Mouse (Mus musculus) embryonic fibroblast, embryonic 13.5 days (primary cell): ENCODE results near the gene Fbxo17. TPM values are rescaled to one million over a fixed set of nuclear protein-coding genes. Genes with fewer than 3 reads are reported as not detected.
"Not testable (repeated sequence)": the region's sequence is repeated elsewhere in the genome, so short reads cannot be mapped to it uniquely, and the experiment has no call there.

Source experiments
- H3K27ac ChIP-seq: 2 replicates; pipeline ENCODE4 v1.5.1; 2012; ENCODE audit warnings: low read length, control low read depth, inconsistent platforms; ENCODE audit not compliant: insufficient read depth
- H3K4me1 ChIP-seq: 2 replicates; pipeline ENCODE4 v1.6.1; 2011; ENCODE audit warnings: low read length; ENCODE audit not compliant: control insufficient read depth, insufficient read depth
- H3K4me3 ChIP-seq: 2 replicates; pipeline ENCODE4 v1.5.1; 2011; ENCODE audit warnings: mild to moderate bottlenecking, control low read depth, low read length; ENCODE audit not compliant: insufficient read depth
- CTCF ChIP-seq: IDR thresholded peaks from 2 replicates; pipeline ENCODE4 v1.5.1; 2011; ENCODE audit warnings: mild to moderate bottlenecking, control low read depth, low read length, moderate library complexity, borderline replicate concordance; ENCODE audit not compliant: insufficient read depth
- POLR2A ChIP-seq: IDR thresholded peaks from 2 replicates; pipeline ENCODE4 v1.6.1; 2011; ENCODE audit warnings: low read depth, mild to moderate bottlenecking, control low read depth, low read length, moderate library complexity
- polyA plus RNA-seq: library from polyadenylated mRNA; stranded (reverse); fragments of >200 nt; gene quantifications from 2 replicates; pipeline ENCODE4 v1.2.4, GENCODE M21; 2011; ENCODE audit warnings: low read depth; ENCODE audit not compliant: missing spikeins, insufficient read length

Fbxo17 gene
- polyA plus RNA-seq, 1 experiment: 16.3 TPM

GRCm38 (mm10) chr7:28692545-28693320, 23.9 kb upstream of the Fbxo17 start, which contains the start of gene Fbxo27:
Fbxo27 (plus strand) TSS chr7:28692849.
- H3K4me1 ChIP-seq: no peaks in the 10 kb centered on the region
- peak within 1 kb of the TSS; percentile 19 for H3K4me3 ChIP-seq
- TF ChIP-seq CTCF (no peak), POLR2A (no peak)
- H3K27ac ChIP-seq: no peak within 1 kb of the TSS

DNA sequence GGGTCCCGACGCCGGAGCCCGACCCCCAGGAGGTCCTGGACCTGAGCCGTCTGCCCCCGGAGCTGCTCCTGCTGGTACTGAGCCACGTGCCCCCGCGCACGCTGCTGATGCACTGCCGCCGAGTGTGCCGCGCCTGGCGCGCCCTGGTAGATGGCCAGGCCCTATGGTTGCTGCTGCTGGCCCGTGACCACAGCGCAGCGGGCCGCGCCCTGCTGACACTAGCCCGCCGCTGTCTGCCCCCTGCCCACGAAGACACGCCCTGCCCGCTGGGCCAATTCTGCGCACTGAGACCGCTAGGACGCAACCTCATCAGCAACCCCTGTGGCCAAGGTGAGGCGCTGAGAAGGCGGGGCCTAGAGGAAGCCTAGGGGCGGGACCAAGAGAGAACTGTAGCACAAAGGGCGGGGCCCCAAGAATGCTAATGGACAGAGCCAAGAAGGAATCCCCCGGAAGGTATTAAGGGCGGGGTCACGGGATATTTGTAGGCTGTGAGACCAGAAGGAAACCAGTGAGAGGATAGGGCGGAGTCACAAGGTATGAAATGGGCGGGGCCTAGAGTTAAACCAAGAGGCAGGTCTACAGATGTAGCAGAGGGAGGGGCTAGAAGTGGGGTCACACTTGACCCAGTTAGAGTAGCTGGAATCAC, 23.2 kb upstream of the Fbxo17 start:
- peak overlapping the region; percentile 19 for H3K4me3 ChIP-seq
- no peak overlapping the region for H3K27ac ChIP-seq
- peak; percentile 43; the same call in 1 of the 2 replicates for TF ChIP-seq POLR2A
- no peak for TF ChIP-seq CTCF
- H3K4me1 ChIP-seq: no peaks in the 10 kb centered on the region

- no peak overlapping the region for H3K4me3 ChIP-seq
- TF ChIP-seq POLR2A: no peak
- no peak for TF ChIP-seq CTCF
- H3K4me1 ChIP-seq: no peaks in the 10 kb centered on the region
- no peak overlapping the region for H3K27ac ChIP-seq
These were observed 22.2 kb upstream of the Fbxo17 start for GRCm38 (mm10) chr7:28694423-28694822.

GRCm38 (mm10) chr7:28694966-28695511, 21.6 kb upstream of the Fbxo17 start:
- H3K27ac ChIP-seq: no peak overlapping the region
- no peaks in the 10 kb centered on the region for H3K4me1 ChIP-seq
- no peak for TF ChIP-seq POLR2A
- no peak for TF ChIP-seq CTCF
- no peak overlapping the region for H3K4me3 ChIP-seq

DNA sequence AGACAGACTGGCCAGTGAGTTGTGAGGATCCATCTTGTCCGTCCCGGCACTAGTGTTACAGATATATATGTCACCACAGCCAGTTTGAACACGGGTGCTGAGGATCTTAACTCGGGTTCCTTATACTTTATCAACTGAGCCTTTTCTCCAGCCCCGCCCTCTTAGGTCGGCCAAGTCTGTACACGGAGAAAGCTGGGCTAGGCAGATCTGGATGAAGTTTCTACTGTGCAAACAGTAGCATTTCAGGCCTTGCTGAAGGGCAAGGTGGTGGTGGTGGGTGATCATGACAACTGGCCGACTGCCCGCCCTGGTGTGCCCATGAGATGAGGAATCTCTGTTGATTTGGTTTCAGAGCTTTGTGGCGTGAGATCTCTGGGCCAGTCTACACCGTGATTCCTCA, 19.3 kb upstream of the Fbxo17 start:
- no peak for TF ChIP-seq POLR2A
- no peak for TF ChIP-seq CTCF
- Histone ChIP-seq H3K27ac (no peak overlapping the region), H3K4me3 (no peak overlapping the region), H3K4me1 (no peaks in the 10 kb centered on the region)

DNA sequence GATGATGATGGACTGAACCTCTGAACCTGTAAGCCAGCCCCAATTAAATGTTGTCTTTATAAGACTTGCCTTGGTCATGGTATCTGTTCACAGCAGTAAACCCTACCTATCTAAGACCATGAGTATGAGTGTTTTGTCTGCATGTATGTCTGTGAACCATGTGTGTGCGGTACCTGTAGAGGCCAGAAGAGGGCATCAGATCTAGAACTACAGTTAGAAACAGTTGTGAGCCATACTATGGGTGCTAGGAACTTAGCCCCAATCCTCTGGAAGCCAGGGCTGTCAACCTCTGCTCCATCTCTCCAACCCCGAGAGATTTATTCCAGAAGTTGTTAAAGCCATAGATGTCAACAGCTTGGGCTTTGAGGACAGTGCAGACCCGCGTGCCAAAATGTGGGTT, 16.3 kb upstream of the Fbxo17 start:
- no peak for TF ChIP-seq CTCF
- no peak for TF ChIP-seq POLR2A
- Histone ChIP-seq H3K27ac (no peak overlapping the region), H3K4me1 (no peaks in the 10 kb centered on the region), H3K4me3 (no peak overlapping the region)

DNA sequence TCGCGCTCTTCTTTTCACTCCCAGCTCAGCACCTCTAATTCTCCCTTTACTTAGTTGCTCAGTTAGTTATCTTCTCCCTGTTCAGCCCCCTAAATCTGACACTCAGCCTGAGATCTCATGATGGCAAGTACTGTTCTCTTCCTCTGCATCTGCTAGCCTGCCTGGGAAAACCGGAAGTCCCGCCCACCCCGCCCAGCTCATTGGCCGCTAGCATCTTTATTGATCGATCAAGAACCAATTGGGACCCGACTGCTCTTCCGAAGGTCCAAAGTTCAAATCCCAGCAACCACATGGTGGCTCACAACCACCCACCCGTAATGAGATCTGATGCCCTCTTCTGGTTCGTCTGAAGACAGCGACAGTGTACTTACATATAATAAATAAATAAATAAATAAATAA, 15.3 kb upstream of the Fbxo17 start:
- H3K4me1 ChIP-seq, H3K4me3 ChIP-seq, H3K27ac ChIP-seq: not testable (repeated sequence)

DNA sequence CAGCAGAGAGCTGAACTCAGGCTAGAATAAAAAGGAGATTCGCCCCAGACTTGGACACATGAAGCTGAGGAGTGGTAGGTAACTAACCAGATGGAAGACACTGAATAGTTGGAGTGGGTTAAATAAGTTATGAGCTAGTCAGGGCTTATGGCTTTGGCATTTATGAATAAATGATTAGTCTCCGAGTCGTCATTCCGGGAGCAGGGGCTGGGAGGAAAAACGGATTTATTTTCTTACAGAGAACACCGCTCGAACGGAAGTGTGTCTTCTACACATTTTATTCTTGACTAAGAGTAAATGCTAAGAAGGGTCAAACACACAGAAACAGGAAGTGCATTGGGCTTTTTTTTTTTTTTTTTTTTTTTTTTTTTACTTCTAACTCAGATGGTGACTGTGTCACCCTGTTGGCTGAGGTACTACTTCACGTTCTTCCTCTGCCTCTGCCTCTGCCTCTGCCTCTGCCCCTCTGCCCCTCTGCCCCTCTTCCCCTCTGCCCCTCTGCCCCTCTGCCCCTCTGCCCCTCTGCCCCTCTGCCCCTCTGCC, 13.9 kb upstream of the Fbxo17 start:
- no peaks in the 10 kb centered on the region for H3K4me1 ChIP-seq
- H3K4me3 ChIP-seq: no peak overlapping the region
- no peak overlapping the region for H3K27ac ChIP-seq
- TF ChIP-seq POLR2A: no peak
- TF ChIP-seq CTCF: no peak

- no peaks in the 10 kb centered on the region for H3K4me1 ChIP-seq
- no peak overlapping the region for H3K27ac ChIP-seq
- TF ChIP-seq POLR2A (no peak), CTCF (no peak)
- no peak overlapping the region for H3K4me3 ChIP-seq
These were observed 7.2 kb upstream of the Fbxo17 start for GRCm38 (mm10) chr7:28709454-28709853.

GRCm38 (mm10) chr7:28710962-28711361, 5.6 kb upstream of the Fbxo17 start:
- Histone ChIP-seq H3K27ac (no peak overlapping the region), H3K4me1 (0 out of 2 replicates have a peak, but pooled peaks cover 2% of the 10 kb centered on the region), H3K4me3 (no peak overlapping the region)
- TF ChIP-seq CTCF: peak; percentile 14; the same call in 1 of the 2 replicates
- TF ChIP-seq POLR2A: no peak
